Mouse (Mus musculus): ENCODE measurements around the gene Il1rapl1.
A peak's percentile ranks its signal among the peaks of the same experiment; 100 is the strongest.

Gene Il1rapl1

DNA sequence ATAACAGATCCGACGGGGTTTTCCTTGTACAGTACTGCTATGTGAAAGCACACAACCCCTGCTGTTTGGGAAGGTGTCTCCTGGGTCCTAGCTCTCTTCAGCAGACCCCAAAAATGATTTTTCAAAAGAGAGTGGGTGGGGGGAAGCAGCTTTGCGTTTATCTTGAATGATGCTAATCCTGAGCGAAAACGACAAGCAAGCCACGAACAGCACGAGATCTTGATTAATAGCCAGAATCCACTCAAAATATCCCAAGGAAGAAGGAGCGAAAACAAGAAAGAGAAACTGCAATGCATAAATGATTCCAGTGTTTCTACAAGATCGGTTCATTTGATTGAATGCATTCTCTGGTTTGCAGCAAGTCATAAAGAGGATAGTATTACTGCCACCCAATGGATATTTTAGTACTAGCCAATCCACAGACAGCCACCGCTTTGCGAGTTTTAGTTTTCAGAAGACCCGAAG lies at the start of gene Il1rapl1:
Gene Il1rapl1 (minus strand): TSS at position 37 of the 465 bp plus-strand sequence.
- DNase-seq, result no peak

DNA sequence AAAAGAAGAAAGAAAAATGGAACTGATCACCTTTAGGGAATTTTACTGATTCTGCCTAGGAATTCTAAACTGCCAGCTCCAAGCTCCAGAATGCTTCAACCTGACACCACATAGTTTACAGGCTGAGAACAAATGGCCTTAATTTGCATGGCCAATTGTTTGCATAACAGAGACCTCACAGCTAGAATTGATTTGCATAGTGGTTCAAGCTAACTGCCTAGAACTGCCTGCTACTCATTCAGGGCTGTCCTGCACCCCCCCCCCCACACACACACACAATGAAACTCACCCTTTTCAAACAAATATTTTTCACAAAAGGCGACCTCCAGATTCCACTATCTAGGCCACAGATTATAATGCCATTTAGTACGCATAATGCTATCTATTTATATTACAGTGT lies 42.6 kb upstream of the Il1rapl1 start:
- no peak for DNase-seq

DNA sequence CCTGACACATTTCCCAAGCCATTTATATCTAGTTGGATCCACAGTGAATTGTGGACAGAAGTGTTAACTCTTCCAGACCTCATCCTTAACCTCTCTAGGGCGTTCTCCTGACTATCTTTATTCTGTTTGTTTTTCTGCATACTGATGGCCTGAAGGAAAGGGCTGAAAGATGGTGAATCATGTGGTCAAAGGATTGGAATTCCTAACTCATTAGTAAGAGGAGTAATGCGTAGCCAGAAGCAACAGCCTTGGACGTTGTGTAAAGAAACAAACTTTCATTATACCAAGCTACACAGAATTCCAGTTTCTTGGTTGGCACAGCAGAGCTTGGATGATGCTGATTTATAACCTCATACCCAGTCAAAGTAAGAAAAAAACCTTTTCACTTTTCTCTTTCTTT lies 10.2 kb upstream of the Il1rapl1 start:
- no peak for DNase-seq

- no peak for DNase-seq
These were observed 4.6 kb upstream of the Il1rapl1 start for GRCm38 (mm10) chrX:88120070-88120469.

DNA sequence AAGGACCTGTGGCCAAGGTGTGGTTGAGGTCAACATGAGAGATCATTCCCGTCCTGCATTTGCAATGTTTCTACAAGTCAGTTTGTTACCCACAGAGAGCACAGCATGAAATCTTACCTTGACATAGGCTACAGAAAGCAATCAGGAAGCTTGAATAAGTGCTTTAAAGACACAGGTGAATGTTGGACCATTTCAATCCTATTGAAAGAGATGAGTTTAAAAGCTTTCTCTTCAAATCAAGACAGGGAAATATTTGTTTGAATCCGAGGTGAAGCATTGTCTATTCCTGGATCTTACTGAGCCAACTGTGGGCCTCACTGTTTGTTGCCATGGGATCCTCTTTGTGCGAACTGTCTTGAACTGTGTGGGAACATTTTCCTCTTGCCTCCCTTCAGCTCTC lies 2.4 kb upstream of the Il1rapl1 start:
- no peak for DNase-seq

DNA sequence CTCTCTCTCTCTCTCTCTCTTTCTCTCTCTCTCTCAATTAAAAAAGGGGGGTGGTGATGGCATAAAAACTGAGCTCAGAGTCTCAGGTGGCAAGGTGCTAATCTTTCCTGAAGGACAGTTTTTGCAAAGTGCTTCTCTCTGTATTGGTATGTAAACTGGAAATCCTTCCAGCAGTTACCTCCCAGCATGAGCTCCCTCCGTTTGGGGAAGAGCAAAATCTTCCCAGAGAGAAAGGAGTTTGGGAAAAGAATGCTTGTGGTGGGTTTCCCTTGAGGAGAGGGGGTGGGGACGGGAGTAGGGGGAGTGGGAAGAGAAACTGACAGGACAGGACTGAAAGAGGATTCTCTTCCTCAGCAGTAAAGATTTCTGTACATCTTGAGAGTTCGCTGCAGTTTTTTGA lies 881 bp upstream of the Il1rapl1 start:
- DNase-seq, result no peak

- no peak for DNase-seq
These were observed 1.9 kb downstream of the Il1rapl1 start for GRCm38 (mm10) chrX:88113561-88113960.

DNA sequence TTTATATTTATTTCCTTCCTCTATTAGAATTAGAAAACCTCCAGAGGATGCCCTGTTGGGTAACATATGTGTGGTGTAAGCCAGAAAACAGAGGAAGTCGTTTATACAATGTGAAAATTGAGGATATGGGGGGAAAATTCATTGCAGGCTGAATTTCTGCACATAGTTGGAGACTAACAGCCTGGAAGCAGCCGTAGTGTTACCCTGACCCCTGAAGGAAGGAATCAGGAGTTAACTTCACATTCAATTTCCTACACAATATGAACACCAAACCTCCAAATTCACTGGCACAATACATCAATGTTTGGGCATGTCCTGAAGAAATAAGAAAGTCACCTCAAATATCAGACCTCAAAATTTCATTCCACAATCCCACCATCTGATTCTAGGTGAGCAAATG lies 3.2 kb downstream of the Il1rapl1 start:
- DNase-seq, result no peak

- no peak for DNase-seq
These were observed 5.7 kb downstream of the Il1rapl1 start for GRCm38 (mm10) chrX:88109733-88110132.

DNA sequence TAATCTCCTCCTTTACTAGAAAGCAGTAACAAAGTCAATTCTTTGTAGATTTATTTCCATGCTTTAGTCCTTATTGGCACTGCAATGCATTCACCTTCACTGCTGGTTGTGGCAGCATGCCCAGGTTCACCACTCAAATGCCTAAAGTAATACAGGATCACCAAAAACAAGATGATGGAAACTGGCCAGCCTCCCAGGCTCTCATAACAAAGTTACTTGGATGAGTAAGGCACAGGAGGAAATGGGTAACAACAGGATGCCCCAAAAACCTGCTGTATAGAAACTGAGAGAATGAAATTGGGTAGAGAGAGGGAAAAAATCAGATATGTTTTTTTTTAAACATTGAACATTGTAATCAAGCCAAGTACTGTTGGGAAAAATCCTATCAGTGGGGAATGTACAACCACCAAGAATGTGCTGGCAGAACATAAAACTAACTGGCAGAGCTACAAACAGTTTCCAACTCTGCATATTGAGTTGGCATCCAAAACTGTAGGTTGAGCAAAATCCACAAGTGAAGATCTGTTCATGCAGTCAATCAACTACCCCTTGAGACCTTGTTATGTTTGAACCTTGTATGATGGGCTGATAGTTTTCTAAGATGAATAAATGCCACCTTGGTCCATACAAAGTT lies 21.4 kb downstream of the Il1rapl1 start:
- DNase-seq, result peak; percentile 60

DNA sequence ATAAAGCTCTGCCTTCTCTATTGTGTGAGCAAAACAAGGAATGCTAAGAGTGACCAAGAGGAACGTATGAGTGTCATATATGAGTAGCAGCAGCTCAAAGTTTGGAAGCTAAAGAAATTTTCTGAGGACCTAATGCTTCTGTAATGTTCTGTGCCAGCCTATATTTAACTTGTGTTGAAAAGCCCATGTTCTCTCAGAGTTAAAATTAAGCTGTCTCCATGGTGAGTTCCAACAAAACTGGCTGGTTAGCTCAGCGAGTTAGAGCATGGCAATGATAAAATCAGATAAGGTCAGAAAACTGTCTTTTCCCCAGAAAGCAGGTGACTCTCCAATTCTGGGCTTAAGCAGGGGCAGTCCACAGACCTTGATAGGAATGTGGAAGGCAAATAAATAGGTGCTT lies 25.6 kb downstream of the Il1rapl1 start:
- DNase-seq, result no peak

DNA sequence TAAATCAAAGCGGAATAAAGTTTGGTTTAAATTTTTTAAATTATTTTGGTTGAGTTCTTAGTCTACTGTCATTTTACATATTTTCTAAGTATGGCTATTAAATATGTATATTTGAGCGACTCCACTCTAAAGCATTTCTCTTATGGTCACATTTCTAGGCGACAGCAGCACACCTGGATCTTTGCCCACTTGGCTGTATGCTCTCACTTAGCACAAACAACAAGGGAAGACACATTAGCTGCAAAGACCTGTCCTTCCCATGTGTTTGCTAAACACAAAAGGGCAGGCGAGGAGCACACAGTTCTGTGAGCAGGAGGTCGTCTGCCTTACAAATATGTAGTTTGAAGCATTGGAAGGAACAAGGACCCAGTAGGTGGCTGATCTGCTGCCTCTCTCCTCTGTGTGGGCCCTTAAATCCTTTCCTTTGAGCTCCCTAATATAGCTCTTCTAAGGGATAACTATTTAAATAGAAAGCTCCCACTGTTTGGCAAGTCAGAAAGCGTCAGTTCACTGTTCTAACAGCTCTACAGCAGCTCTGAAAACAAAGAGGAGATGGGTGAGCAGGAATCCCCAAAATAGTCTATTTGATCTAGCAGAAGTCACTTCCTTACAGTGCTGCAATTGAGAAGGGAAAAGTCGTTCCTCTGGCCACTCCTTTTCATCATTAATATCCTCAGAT lies 42.6 kb downstream of the Il1rapl1 start:
- peak; percentile 23 for DNase-seq

- DNase-seq, result peak; percentile 27
These were observed 45.1 kb downstream of the Il1rapl1 start for GRCm38 (mm10) chrX:88070368-88070767.

- no peak for DNase-seq
These were observed 71.9 kb downstream of the Il1rapl1 start for GRCm38 (mm10) chrX:88043556-88043955.

DNA sequence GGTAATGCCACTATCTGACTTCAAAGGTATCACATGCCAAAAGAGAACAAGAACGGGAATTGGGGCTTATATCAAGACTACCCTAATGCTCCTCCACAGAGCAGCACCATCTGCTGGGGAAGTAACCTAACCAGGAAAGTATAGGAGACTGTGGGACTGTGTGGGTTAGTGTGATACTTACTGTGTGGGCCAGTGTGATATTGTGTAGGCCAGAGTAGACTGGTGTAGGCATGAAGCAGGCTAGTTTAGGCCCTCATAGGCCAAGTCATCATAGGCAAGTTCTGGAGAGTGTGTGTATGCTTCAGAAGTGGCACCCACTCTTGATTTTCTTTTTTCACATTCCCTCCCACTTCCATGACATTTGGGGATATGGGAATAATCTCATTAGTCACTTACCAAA lies 76.5 kb downstream of the Il1rapl1 start:
- DNase-seq, result no peak

- no peak for DNase-seq
These were observed 218.3 kb downstream of the Il1rapl1 start for GRCm38 (mm10) chrX:87897172-87897571.

GRCm38 (mm10) chrX:87891916-87892315 lies 223.5 kb downstream of the Il1rapl1 start:
- DNase-seq, result no peak

GRCm38 (mm10) chrX:87854107-87854506 lies 261.3 kb downstream of the Il1rapl1 start:
- DNase-seq, result no peak

DNA sequence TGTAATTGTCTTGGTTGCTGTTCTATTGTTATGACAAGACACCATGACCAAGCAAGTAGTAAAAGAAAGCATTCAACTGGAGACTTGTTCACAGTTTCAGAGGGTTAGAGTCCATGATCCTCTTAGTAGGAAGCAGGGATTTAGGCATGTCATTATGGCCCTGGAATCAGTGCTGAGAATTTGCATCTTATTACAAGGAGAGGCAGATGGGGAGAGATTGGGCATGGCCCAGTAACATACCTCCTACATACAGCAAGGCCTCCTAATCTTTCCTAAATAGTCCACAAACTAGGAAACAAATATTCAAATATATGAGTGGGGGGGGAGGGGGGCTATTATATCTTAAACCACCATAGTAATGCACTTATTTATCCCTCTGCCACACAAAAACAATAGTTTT lies 301.6 kb downstream of the Il1rapl1 start:
- no peak for DNase-seq

GRCm38 (mm10) chrX:87807717-87808116 lies 307.7 kb downstream of the Il1rapl1 start:
- DNase-seq, result peak; percentile 18

DNA sequence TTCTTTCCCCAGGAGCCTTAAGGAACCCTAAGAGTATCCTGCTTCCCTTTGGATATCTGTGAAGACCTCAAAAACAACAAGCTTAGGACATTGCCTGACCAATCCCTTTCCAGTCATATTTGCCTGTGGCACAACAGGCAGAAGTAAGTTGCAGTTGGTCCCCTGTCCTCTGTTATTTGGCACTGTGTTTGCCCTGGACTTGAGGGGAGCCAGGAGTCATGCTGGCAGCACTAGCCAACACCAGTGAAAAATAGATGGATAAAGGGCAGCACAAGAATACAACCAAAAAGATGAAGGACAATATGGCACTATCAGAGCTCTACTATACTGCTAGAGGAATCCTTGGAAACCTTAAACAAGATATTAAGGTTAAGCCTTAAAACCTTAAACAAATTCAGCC lies 322.4 kb downstream of the Il1rapl1 start:
- DNase-seq, result peak; percentile 11

DNA sequence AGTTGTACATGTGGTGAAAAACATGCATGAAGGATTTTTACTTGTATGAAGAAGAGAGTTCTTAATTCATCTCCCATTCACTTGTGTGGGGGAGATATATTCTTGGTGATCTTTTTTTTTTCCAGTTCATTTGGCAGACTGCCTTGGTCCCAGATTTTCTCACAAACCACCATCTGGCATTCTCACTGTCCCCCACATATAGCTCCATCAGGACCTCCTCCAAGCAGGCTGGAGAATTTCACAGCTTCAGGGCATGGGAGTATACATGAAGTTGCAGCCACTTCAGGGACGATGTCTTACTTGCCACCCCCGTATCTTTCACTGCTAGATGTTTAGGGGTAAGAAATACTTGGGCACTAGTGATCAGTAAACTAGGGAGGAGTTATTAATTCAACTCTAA lies 404.9 kb downstream of the Il1rapl1 start:
- peak; percentile 47 for DNase-seq

DNA sequence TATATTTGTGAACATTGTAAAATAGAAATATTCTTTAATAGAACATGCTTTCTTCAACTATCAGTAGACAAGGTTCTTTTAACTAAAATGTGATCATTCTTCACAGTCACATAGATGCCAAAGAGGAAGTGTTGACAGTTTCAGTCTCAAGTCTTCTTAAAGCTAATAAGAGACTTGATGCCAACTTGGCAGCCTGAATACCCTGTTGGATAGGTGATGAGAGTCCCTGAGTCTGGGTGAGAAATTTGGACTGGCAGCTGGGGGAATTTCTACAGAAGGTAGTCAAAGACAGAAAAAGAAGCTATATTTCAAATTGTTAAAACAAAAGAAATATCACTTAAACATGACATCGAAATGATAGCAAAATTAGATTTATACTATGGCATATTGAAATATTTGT lies 451.6 kb downstream of the Il1rapl1 start:
- no peak for DNase-seq

DNA sequence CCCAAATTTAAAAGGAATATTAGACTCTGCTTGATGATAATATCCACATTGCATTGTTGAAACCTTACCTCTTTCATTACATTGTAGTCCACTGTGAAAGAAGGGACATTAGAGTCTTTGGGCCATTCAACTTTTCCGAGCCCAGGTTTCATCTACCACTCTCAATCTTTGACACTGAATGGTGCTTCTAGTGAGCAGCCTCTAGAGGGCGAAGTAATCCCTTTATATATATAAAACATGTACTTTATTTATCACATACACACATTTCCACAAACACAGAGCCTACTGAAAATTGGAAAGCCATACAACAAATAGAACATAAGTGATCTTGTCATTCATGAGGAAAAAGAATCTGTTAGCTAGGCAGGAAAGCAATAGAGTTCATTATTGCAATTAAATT lies 459.8 kb downstream of the Il1rapl1 start:
- no peak for DNase-seq

DNA sequence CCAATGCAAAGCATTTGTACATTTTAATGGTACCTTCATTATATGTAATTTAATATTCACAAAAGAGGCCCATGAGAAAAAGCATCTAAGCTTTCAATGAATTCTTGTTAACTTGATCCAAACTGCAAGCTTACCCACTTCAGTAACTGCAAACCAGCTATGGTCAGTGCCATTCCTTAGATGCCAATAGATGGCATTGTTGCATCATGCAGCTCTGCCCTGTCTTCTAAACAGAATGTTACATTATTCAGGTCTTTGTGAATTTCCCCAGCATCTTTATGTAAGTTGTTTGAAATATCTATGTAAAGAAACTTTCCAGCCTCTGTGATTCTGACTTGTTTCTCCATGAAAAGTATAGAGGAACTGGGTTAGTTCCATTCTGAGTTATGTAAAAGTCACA lies 514.5 kb downstream of the Il1rapl1 start:
- no peak for DNase-seq
